Mouse (Mus musculus): ENCODE measurements around the gene Ankrd22.

GRCm38 (mm10) chr19:34198901-34199300 lies 33.0 kb upstream of the Ankrd22 start:
- TF ChIP-seq CTCF (IDR thresholded peaks at IDR 0.05; ENCODE audit: low read depth, low read length) (no peak), POLR2A (IDR thresholded peaks at IDR 0.05; ENCODE audit: borderline replicate concordance, low read depth, low read length) (no peak)
